Mouse (Mus musculus) cerebellum, adult 2 months (tissue): ENCODE results near the gene 2510002D24Rik.

ENCODE experiments used
- CTCF ChIP-seq: fragments of 200-500 bp; IDR thresholded peaks from 2 replicates; pipeline ENCODE4 v1.5.1; 2011; ENCODE audit warnings: low read depth, mild to moderate bottlenecking, control low read depth, low read length, moderate library complexity, borderline replicate concordance; ENCODE audit not compliant: insufficient read depth
- POLR2A ChIP-seq: fragments of 200-500 bp; IDR thresholded peaks from 2 replicates; pipeline ENCODE4 v1.6.1; 2011; ENCODE audit warnings: low read length, control low read depth, borderline replicate concordance; ENCODE audit not compliant: insufficient read depth

DNA sequence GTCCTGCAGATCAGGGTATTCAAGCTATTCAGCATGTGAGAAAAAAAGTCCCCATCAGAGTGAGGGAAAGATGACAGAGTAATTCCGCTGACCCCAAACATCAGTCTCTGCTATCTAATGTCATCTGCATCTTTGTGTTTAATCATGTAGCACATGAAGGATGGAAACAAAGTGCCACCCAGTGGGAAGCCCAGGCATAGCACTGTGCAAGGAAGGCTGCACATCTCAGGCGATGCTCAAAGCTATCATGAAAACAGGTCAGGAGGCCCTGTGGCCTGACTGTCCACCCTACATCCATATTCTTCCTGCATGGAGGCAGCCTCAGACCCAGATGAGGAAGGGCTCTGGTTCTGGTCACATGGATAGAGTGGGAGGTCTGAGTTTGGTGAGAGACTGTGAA is 37.5 kb upstream of the 2510002D24Rik start:
- TF ChIP-seq CTCF (peak; percentile 74), POLR2A (no peak)
